Mouse (Mus musculus) cerebellum, adult 2 months (tissue): ENCODE measurements at regions not wholly inside any gene's neighbourhood (a gene's known extent, or its start where the extent isn't known, plus 50 kb on each side); places are given as distances from the start of the nearest gene placed in this dataset.

Experiments used
- CTCF ChIP-seq: fragments of 200-500 bp; IDR thresholded peaks from 2 replicates; pipeline ENCODE4 v1.5.1; 2011; ENCODE audit warnings: low read depth, mild to moderate bottlenecking, control low read depth, low read length, moderate library complexity, borderline replicate concordance; ENCODE audit not compliant: insufficient read depth
- POLR2A ChIP-seq: fragments of 200-500 bp; IDR thresholded peaks from 2 replicates; pipeline ENCODE4 v1.6.1; 2011; ENCODE audit warnings: low read length, control low read depth, borderline replicate concordance; ENCODE audit not compliant: insufficient read depth

GRCm38 (mm10) chr13:57056786-57057185, 161.0 kb upstream of the Trpc7 start:
- TF ChIP-seq CTCF (no peak), POLR2A (no peak)
